Mouse (Mus musculus) forebrain, postnatal 0 days (tissue): ENCODE results near the gene Ptprj. TPM values are rescaled to one million over a fixed set of nuclear protein-coding genes. Genes with fewer than 3 reads are reported as not detected.

ENCODE experiments used
- ATAC-seq: fragments of 200-750 bp; cut with Nextera tagmentation; 2 replicates; pipeline ENCODE4 v1.8.0; 2017; ENCODE audit warnings: mild to moderate bottlenecking, moderate library complexity
- DNase-seq: peaks from one replicate; pipeline ENCODE4 v3.0.0-alpha.2; 2015
- H3K27ac ChIP-seq: fragments of 300-500 bp; sonication (generic); 2 replicates; pipeline ENCODE4 v1.5.1; 2014; ENCODE audit warnings: low read depth, mild to moderate bottlenecking, antibody characterized with exemption, low read length, moderate library complexity, mixed read lengths
- H3K27me3 ChIP-seq: fragments of 300-500 bp; sonication (generic); 2 replicates; pipeline ENCODE4 v1.6.1; 2014; ENCODE audit warnings: mild to moderate bottlenecking, low read length, mixed read lengths; ENCODE audit not compliant: insufficient read depth
- H3K36me3 ChIP-seq: fragments of 300-500 bp; sonication (generic); 2 replicates; pipeline ENCODE4 v1.6.1; 2014; ENCODE audit warnings: mild to moderate bottlenecking, moderate library complexity; ENCODE audit not compliant: insufficient read depth
- H3K4me1 ChIP-seq: fragments of 300-500 bp; sonication (generic); 2 replicates; pipeline ENCODE4 v1.6.1; 2014; ENCODE audit warnings: antibody characterized with exemption; ENCODE audit not compliant: insufficient read depth
- H3K4me2 ChIP-seq: fragments of 300-500 bp; sonication (generic); 2 replicates; pipeline ENCODE4 v1.6.1; 2014; ENCODE audit warnings: low read depth, mild to moderate bottlenecking, moderate library complexity
- H3K4me3 ChIP-seq: fragments of 300-500 bp; sonication (generic); 2 replicates; pipeline ENCODE4 v1.5.1; 2014; ENCODE audit warnings: low read depth, low read length, mixed read lengths
- H3K9ac ChIP-seq: fragments of 300-500 bp; sonication (generic); 2 replicates; pipeline ENCODE4 v1.6.1; 2014; ENCODE audit warnings: mild to moderate bottlenecking
- H3K9me3 ChIP-seq: fragments of 300-500 bp; sonication (generic); 2 replicates; pipeline ENCODE4 v1.6.1; 2016; ENCODE audit warnings: low read length
- CTCF ChIP-seq: sonication (generic); IDR thresholded peaks from 2 replicates; pipeline ENCODE4 v1.5.1; 2016; ENCODE audit warnings: antibody characterized with exemption, control low read depth, low read depth
- WGBS: fragments of 180-500 bp; shearing (Covaris S2); extraction: QIAGEN DNeasy Blood & Tissue Kit; methylation state at CpG from one replicate; pipeline ENCODE4 v1.1.7; 2014; 5-methylcytosine and 5-hydroxymethylcytosine counted together
- polyA plus RNA-seq: library from polyadenylated mRNA; unstranded; fragments of >200 nt; fragmentation: Nextera tagmentation; extraction: Ambion mirVana; gene quantifications from 2 replicates; pipeline ENCODE4 v1.2.1, GENCODE M21; 2015
- total RNA-seq: library from RNA; depleted of rRNA; stranded (reverse); fragments of >200 nt; gene quantifications from 2 replicates; pipeline ENCODE4 v1.2.3, GENCODE M21; 2014

The Ptprj gene
- total and polyA plus RNA-seq, 2 experiments from 2014 or later = 3.9 to 34.0 TPM

DNA sequence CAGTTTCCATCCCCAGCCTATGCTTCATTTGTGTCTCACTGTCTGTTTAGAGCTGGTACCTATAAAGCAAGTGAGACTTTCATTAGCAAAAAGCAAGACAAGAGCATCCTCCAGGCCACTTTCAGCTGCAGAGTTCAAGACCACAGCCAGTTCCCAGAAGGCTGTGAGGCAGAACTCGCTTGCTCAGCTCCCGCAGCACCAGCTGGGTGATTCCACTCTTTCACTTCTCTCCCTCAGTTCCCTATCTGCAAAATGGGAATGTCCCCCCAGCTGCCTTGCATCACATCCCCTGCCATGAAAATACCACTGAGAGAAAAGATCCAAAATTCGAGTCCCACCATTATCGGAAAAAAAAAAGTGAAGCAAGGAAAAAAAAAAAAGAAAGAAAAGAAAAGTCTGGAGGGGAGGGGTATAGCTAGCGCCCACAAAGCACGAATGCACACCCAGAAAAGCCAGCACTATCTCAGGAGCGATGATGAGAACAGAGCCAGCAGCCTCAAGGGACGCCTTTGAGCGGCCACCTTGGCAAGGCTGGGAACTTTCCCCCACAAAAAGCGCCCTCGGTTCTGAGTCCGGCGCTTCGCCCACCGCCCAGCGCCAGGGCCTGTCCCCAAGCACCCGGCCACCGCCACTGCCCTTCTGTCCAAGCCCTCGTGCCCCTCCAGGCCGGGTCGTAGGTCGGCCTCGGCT, 1.3 kb downstream of the Ptprj start:
- Histone ChIP-seq H3K4me2 (peak overlapping the region; percentile 88), H3K27me3 (no peaks in the 10 kb centered on the region), H3K9ac (peak overlapping the region; percentile 89), H3K4me3 (peak overlapping the region; percentile 92), H3K4me1 (peaks cover 1% of the 10 kb centered on the region; the same call in 1 of the 2 replicates), H3K36me3 (no peaks in the 10 kb centered on the region), H3K27ac (peak overlapping the region; percentile 86), H3K9me3 (no peaks in the 10 kb centered on the region)
- peak; percentile 30 for ATAC-seq
- WGBS = 2% methylated on average over 23 of the region's 23 CpGs
- TF ChIP-seq CTCF = no peak
- peak; percentile 48 for DNase-seq

DNA sequence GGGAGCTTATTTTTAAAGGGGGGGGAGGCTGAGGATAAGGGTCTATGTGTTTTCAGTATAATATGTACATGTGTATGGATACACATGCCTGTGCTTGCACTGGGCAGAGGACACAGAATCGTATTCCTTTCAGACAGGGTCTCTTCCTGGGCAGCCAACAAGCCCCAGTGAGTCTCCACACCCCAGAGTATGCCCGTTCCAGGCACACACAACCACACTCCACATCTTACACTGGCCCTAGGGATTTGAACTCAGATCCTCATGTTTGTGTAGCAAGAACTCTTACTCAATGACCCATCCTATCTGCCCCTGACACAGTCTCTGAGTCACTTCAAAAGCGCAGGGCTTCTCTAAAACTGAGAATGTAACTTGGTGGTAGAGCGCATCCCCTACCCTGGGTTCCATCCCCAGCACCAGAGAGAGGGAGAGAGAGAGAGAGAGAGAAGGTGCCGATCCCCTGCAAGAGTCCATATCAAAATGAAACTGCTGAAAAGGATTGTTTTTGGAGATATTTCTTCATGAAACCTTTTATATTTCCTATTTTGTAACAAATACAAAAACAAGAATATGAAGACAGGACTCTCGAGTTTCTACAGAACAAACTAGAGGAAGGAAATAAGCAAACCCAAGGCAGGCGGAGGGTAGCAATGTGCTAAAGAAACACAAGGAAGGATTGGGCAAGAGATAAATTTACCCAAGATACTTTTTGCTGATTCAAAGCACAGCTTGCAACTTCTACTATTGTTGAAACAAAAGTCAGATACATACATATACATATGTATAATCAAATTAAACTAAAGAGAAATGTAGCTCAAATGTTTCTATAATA, 2.8 kb downstream of the Ptprj start:
- WGBS = 92% methylated on average over 7 of the region's 7 CpGs
- H3K36me3 ChIP-seq = no peaks in the 10 kb centered on the region

DNA sequence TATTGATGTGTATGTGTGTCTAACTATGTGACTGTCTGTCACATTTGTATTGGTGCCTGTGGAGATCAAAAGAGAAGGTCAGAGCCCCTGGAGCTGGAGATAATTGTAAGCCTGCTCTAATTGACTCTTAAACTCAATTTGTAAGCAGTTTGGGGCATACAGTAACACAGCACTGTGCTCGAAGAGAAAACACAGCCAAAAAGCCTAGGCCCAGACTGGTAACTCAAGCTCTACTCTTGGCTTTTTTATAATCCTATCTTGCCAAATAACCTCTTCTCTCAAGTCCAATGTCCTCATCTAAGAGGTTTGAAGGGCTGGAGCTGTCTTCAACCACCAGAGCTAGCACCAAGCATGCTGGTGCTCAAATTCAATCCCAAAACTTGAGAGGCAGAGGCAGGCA, 3.5 kb downstream of the Ptprj start:
- H3K36me3 ChIP-seq = no peaks in the 10 kb centered on the region
- no peaks in the 10 kb centered on the region for H3K27me3 ChIP-seq
- no peak overlapping the region for H3K4me3 ChIP-seq
- TF ChIP-seq CTCF = no peak
- H3K9me3 ChIP-seq = no peaks in the 10 kb centered on the region
- no peak overlapping the region for H3K4me2 ChIP-seq
- ATAC-seq (no peak), DNase-seq (no peak)
- H3K4me1 ChIP-seq = peaks cover 4% of the 10 kb centered on the region; the same call in 1 of the 2 replicates
- H3K9ac ChIP-seq = no peak overlapping the region
- H3K27ac ChIP-seq = no peak overlapping the region
- 18% methylated on average over 1 of the region's 1 CpGs for WGBS

More for the DNA sequence above, 2.8 kb downstream of the Ptprj start:
- H3K9ac ChIP-seq = no peak overlapping the region
- ATAC-seq (no peak), DNase-seq (no peak)
- H3K27me3 ChIP-seq = no peaks in the 10 kb centered on the region
- H3K4me3 ChIP-seq = no peak overlapping the region
- peaks cover 4% of the 10 kb centered on the region; the same call in 1 of the 2 replicates for H3K4me1 ChIP-seq
- no peaks in the 10 kb centered on the region for H3K9me3 ChIP-seq
- H3K27ac ChIP-seq = no peak overlapping the region
- TF ChIP-seq CTCF = no peak
- no peak overlapping the region for H3K4me2 ChIP-seq

DNA sequence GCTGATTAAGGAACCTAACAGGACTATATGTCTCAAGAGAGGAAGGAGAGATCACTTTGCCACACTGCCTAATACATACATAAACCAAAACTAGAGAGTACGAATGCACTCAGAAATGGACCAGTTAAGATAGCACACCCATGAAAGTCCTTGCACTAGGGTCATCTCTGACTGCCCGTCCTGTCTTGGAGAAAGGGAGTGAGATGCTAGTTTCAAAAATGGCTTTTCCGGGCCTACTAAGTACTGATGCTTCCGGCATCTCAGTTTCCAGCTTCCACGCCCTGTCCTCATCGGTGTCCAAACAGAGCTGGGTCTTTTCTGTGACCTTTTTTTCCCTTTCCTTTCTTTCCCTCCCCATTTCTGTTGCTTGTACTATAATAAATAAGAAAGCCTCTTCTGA, 4.0 kb downstream of the Ptprj start:
- Histone ChIP-seq H3K4me1 (peaks cover 4% of the 10 kb centered on the region; the same call in 1 of the 2 replicates), H3K36me3 (no peaks in the 10 kb centered on the region), H3K9ac (no peak overlapping the region), H3K9me3 (no peaks in the 10 kb centered on the region), H3K4me2 (no peak overlapping the region), H3K27ac (no peak overlapping the region), H3K27me3 (no peaks in the 10 kb centered on the region), H3K4me3 (no peak overlapping the region)
- ATAC-seq (no peak), DNase-seq (no peak)
- 87% methylated on average over 6 of the region's 6 CpGs for WGBS
- TF ChIP-seq CTCF = no peak

DNA sequence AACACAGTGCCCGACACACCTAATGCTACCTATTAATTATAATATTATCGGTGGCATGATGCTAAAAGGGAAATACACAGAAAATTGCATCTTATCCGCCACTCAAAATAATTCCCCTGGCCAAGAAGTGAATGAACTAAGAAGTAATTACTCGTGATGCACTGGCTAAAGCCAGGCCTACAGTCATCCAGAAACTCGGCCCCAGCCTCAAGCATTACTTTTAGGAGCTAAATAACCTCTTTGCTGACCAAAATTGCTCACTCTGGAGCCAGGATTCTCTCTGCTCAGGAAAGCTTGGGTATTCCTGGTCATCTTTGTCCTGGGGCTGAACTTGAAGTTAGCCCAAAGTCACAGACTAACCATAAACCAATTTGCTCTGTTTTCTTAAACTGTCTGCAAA, 4.7 kb downstream of the Ptprj start:
- TF ChIP-seq CTCF = no peak
- H3K36me3 ChIP-seq = no peaks in the 10 kb centered on the region
- WGBS = 79% methylated on average over 5 of the region's 5 CpGs
- H3K4me1 ChIP-seq = peaks cover 4% of the 10 kb centered on the region; the same call in 1 of the 2 replicates
- no peak overlapping the region for H3K4me3 ChIP-seq
- no peak overlapping the region for H3K4me2 ChIP-seq
- H3K27me3 ChIP-seq = no peaks in the 10 kb centered on the region
- H3K9me3 ChIP-seq = no peaks in the 10 kb centered on the region
- no peak overlapping the region for H3K27ac ChIP-seq
- ATAC-seq (no peak), DNase-seq (no peak)
- no peak overlapping the region for H3K9ac ChIP-seq

DNA sequence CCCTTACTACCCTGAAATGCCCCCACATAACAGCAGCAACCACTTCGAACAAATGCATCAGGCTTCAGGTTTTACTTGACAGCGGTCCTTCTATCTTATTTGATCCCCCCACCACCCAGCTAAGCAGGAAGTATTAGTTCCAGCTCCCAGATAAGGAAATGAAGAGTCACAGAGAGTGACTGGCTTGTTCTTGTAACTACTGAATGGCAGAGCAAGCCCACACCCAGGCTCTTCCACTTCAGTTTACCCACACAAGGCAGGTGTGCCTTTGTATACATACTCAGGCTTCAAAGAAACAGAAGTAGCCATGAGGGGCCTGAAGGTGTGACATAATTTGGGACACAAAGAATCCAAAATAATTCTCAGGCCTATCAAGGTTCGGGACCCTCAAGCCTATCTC, 5.3 kb downstream of the Ptprj start:
- Histone ChIP-seq H3K27ac (no peak overlapping the region), H3K9me3 (no peaks in the 10 kb centered on the region), H3K36me3 (no peaks in the 10 kb centered on the region), H3K4me1 (peaks cover 4% of the 10 kb centered on the region; the same call in 1 of the 2 replicates), H3K4me2 (no peak overlapping the region), H3K9ac (no peak overlapping the region), H3K4me3 (no peak overlapping the region), H3K27me3 (no peaks in the 10 kb centered on the region)
- ATAC-seq (no peak), DNase-seq (no peak)
- no peak for TF ChIP-seq CTCF
- WGBS = 91% methylated on average over 3 of the region's 3 CpGs

DNA sequence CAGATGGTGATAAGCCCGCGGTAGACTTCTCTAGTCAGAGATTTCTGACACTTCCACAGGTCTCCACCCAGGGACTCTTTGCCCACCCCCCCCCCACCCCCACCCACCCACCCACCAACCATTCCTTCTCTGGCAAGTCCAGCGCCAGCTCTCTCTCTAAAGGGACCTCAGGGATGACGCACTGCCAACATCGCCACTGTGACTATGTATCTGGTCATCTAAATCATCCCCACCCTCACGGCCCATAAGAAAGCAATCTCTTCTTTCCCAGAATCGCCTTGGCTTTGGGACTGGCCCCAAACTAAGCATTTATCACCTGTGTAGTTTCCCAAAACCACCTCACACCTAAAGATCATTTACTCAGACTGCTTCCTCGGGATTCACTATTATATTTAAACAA, 5.9 kb downstream of the Ptprj start:
- no peaks in the 10 kb centered on the region for H3K36me3 ChIP-seq
- ATAC-seq (no peak), DNase-seq (no peak)
- no peak overlapping the region for H3K27ac ChIP-seq
- no peak overlapping the region for H3K4me3 ChIP-seq
- TF ChIP-seq CTCF = no peak
- H3K9me3 ChIP-seq = no peaks in the 10 kb centered on the region
- peak overlapping the region; percentile 35; the same call in 1 of the 2 replicates for H3K4me2 ChIP-seq
- 86% methylated on average over 8 of the region's 8 CpGs for WGBS
- no peaks in the 10 kb centered on the region for H3K27me3 ChIP-seq
- H3K9ac ChIP-seq = no peak overlapping the region
- peaks cover 4% of the 10 kb centered on the region; the same call in 1 of the 2 replicates for H3K4me1 ChIP-seq
